Mouse (Mus musculus) spleen, postnatal 4 days (tissue): ENCODE data around the gene Cap2.

Experiments used
- DNase-seq, 2 experiments: peaks; one replicate each; pipeline ENCODE4 v3.0.0; 2022; ENCODE audit warnings: low spot score in 2 of 2

Gene Cap2

GRCm38 (mm10) chr13:46695296-46695908 is 193.8 kb downstream of the Cap2 start:
- DNase-seq: no peak

GRCm38 (mm10) chr13:46695932-46696331 is 194.3 kb downstream of the Cap2 start:
- DNase-seq: no peak

- no peak for DNase-seq
These were observed 195.1 kb downstream of the Cap2 start for GRCm38 (mm10) chr13:46696788-46697187.

- no peak for DNase-seq
These were observed 197.7 kb downstream of the Cap2 start for GRCm38 (mm10) chr13:46699372-46699771.
